Mouse (Mus musculus) kidney, postnatal 4 days (tissue): ENCODE measurements at regions not wholly inside any gene's neighbourhood (a gene's known extent, or its start where the extent isn't known, plus 50 kb on each side); places are given as distances from the start of the nearest gene placed in this dataset.

Source experiments
- DNase-seq, 2 experiments: peaks; one replicate each; pipeline ENCODE4 v3.0.0; 2021; ENCODE audit warnings: mixed read lengths in 2 of 2

DNA sequence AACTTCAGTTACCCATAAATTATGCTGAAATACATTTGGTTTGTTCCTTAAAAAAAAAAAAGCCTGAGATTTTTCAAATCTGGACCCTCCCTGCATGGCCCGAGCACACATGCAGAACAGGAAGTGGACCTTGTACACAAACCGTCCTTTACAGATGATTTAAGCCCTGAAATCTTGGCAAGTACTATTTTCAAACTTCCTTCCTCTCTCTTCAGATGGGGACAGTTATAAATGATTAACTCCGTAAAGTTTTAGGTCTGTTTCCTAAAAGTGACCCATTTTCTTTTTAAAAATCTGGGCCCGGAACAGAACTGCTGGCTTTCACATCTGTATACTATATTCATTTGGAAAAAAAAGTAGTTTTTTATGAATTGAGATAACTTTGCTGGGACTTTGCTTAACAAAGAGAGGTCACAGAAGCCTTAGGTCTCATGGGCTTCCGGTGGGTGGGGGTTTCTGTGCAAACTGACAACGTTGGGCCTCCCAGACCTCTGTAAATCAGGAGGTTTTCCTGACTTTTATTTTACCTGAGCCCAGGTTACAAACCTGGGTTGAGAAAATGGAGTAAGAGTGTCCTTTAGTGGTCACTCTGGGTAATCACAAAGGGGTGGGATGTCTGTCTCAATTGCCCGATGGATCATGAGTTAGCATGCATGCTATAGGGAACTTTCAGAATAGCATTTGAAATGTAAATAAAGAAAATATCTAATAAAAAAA is 368.4 kb downstream of the Ankrd50 start:
- peak; percentile 42 to 54 for DNase-seq

DNA sequence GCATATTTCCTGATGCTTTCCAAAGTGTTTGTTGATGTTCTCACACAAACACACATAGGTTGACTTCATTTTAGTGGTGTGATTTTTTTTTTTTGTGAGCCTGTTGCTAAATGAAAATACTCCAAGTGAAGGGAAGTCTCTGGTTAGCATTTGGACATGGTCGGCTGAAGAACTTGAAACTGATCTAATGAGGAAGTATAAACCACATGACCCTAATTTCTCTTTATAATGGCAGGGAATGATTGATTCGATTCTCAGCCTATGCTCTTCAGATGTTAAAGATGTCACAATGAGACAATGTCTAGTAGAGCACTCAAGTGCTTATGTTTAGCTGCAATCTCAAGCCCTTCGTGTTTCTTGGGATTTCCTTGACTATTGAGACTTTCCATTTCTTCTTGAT is 372.1 kb downstream of the Ankrd50 start:
- DNase-seq: no peak

DNA sequence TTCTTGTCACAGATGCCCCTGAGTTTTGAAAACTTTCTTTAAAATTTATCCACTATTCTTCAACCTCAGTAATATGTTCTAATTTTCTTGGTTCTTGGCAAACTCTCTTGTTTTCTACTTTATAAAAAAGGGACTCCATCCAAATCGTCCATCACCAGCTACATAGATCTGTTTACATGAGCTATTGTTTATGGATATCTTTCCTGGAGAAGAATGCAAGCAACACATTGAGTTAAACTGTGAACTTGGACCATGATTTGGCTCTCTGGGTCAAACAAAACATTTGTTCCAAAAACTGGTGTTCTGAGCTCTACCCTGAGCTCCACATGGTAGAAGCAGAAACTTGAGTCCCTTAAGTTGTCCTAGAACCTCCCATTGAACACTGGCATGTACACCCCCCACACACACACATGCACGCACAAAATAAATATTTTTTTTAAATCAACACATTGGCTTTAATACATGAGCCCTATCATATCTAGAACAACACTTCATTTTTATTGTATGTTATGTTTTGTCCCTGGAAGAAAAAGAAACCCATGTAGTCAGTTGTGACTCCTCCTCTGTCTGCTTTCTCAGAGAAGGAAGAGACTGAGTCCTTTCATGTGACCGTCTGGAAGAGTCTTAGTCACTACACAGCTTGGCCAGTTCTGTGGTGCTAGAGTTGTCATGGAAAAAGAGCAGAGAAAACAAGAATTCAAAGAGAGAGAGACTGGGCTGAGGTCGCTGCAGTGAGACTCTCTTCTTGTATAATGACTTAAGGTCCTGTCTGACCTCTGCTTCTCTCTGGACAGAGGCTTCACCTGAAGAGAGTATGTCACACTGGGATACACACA is 379.4 kb downstream of the Ankrd50 start:
- DNase-seq: no peak

DNA sequence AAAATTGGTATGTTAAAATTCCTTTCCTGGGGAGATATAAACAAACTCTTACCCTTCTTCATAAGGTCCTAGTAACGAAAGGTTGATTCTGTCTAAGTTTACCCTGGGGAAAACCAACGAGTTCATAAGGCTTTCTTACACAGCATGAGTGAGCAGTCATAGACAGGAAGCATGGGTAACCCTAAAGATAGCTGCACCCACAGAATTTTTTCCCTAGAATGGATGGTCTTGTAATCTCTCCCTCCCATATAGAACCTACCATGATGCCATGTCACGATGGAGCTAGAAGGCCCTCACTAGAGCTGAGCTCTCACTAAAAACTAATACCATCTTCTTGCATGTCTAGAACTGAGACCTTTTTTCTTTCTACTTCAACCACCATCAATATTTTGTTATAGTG is 380.1 kb upstream of the Gm5148 start:
- DNase-seq: no peak

DNA sequence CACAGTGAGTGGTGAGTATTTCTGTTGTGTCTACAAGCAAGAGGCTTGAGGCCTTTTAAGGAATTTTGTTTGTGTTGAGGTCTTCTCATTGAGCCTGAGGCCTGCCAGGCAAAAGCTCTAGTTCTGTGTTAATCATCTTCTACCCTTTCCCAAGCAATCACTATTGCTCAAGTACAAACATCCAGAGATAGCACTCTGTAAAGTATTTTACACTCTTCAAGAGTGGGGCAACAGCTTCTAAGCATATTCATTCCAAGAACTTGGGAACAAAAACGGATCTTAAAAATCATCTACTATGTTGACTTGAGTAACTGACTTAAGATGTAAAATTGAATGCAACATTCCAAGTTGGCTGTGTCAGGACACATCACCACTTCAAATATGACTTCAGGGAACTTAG is 378.7 kb upstream of the Gm5148 start:
- no peak for DNase-seq

DNA sequence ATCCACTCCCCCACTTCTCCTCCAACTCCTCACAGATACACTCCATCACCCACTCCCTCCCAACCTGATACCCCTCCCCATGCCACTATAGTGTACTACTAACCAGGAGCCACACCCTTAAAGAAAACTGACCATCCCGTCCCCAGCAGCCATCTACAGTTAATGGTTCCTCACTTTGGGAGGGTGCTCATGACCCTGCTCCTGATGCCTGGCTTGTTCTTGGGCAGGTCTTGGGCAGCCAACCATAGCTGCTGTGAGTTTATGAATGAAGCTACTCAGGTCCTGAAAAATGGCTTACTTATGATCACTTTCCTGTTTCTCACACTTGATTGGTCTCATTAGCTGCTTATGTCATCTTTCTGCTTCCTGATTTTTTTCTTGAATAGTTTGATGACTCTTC is 377.9 kb upstream of the Gm5148 start:
- no peak for DNase-seq

DNA sequence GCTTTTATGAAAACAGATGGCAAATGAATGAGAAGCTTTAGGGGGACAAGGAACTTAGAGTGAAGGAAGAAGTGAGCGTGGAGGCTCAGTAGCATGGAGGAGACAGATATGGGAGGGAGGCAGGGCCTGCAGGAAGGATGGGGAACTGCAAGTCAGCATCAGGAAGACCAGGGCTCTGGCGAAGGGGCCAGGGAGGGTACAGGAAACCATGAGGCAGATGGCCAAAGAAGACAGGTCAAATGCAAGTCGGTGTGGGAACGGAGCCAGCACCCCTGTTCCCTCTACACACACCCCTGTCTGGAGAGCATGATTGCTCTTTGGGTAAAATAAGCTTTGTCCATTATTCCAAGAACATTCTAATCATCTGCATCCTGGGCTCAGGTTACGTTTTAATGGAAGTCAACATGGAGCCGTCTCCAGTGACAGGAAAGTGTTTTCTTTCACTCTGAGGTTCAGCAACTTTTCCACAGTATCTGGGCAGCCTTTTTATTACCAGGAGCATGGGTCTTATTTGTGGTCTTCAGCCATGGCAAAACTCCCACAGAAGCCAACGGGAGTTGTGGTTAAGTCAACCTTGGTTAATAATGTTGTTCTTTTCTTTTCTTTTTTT is 370.2 kb upstream of the Gm5148 start:
- peak; percentile 58 to 68 for DNase-seq

DNA sequence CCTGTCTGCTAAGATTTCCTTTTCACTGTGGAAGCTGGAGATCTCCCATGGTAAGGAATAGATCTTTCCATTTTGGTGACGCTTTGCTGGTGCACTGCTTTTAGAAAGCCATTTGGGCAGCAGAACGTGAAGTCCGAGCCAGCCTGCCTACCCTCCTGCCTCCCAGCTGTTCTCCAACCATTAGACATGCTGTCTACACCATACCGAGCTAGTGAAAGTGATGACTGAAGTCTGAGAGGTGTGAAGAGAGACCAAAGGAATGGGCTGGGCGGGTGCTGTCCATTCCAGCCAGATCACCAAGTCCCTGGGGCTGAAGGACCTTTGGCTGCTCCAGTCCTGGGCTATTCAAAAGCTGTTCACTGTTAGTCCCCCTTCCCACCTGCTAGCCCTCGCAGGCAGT is 360.3 kb upstream of the Gm5148 start:
- DNase-seq: no peak

DNA sequence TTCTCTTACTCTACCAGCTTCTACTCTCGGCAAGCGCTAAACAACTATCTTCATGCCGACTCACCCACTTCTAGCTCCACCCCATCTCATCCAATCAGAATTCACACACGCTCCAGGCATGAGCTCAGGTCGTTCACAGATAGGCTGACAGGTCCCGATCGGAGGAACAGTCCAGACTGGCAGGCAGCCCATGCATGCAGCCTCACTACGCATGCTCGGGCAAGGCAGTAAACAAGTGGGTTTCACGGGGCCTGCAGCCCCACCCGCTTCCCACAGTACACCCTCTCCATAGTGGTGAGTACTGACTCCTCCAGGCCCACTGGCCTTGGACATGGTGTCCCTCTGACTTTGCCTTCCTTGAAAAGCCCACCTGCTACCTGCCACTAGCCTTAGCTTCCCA is 358.1 kb upstream of the Gm5148 start:
- peak; percentile 10 to 14 for DNase-seq

DNA sequence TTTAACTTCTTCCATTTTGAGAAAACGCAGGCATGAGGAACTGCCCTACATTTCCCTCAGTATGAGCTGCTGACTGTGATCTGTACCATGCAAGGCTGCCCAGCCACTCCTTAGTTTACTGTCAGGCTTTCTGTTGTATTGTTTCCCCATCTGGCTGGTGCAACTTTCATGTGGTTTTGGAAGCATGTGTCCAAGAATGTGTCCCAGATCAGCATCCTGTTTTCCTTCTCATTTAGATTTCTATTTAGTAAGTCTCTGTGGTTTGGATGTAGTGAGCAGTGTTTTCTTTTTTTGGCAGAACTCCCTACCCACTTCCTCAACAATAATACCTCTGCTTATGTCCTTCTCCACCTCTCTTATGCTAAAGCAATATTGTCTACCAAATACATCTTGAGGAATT is 352.5 kb upstream of the Gm5148 start:
- no peak for DNase-seq

DNA sequence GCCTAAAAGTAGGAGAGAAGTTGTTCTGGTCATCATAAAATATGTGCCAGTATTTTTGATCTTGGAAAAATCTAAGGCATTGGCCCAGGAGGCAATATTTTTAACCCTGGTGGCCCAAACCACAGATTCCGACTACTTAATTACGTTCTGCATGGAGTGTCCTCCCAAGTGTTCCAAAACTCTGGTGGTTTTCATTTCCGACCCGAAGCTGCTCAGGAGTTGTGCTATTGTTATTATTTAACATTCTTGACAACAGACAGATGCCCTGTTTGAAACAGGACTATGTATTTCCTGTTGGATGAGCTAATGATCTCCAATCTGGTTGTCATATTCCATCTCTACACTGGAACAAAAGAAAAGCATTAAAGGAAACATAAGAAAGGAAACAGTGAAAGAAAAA is 349.7 kb upstream of the Gm5148 start:
- DNase-seq: no peak

DNA sequence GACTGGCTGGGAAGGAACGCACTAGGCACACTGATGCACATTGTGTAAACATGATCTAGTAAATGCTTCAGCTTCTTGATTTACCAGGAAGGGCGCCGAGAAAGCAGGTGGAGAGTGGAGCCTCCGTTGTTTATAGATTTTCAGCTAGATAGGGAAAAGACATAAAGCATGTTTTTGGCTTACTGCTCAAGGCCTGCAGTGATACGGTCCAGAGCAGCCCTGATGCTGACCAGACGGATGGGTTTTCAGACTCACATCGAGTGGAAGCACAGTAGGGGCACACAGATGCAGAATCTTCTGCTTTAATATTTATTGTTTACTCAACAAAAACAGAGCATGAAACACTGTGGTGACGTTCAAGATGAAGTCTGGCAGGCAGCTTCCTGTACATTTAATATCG is 331.3 kb upstream of the Gm5148 start:
- DNase-seq: no peak

DNA sequence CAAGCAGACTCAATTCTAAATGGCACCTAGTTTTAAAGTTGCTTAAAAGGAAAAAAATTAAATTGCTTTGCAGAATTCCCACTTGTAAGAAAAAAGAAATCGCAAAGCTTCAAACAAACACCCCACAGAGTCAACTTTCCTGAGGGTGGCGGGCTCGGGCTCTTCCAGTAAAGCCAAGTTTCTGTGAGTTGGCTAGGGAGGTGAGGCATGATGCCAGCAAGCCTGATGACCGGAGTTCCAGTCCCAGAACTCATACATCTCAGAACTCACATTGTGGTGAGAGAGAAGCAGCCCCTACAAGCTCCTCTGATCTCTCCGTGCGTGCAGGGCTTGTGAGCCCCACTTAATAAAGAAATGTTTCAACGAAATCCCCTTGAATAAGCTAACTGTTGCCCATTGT is 328.7 kb upstream of the Gm5148 start:
- no peak for DNase-seq

DNA sequence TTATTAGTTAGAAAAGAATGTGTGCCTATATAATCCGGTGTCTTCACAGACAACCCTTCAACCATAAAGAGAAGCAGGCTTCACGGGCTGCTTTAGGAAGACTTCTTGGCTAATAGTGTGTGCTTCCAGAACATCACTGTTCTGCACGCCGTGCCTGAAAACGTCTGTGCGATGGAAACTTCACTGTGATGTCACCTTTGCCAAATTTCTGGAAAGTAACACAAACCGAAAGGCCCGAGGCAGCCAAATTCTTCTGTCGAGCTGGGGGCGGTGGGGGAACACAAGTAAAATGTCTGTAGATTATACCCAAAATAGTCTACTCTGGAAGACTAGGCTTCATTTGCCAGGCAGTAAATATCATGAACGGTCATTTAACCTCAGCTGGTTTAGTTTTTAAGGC is 327.5 kb upstream of the Gm5148 start:
- no peak for DNase-seq

DNA sequence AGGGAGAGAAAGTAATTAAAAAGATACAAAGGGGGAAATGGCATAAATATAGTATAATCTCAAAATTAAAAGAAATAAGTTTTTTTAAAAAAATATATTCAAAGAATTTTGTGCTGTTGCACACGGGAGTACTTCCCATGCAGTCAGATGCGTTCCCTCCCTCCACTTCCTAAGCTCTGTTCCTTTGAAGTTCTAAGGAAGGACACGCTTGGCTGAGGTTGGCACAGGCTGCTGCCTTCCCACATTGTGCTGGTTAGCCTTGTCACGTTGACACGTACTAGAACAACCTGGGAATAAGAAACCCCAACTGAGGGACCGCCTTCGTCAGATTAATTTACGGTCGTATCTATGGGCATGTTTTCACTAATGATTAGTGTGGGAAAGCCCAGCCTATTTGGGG is 326.6 kb upstream of the Gm5148 start:
- DNase-seq: peak; percentile 36 to 52

DNA sequence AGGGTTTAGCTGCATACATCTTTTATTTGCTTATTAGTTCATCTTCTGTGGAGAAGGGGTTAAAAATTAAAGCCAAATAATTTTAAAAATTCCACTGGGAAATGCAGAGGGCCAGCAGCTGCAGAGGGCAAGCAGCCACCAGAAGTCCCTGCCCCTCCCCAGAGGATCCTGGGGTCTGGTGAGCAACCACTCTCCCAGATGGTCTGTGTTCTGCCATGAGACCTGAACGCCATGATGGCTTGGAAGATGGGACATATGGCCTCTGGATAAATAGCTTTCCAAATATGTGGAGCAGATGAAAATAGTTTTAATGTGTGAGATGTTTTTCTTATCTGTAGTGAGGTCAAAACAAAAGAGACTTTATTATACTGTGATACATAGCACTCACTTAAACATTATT is 326.1 kb upstream of the Gm5148 start:
- peak; percentile 42 to 46 for DNase-seq

DNA sequence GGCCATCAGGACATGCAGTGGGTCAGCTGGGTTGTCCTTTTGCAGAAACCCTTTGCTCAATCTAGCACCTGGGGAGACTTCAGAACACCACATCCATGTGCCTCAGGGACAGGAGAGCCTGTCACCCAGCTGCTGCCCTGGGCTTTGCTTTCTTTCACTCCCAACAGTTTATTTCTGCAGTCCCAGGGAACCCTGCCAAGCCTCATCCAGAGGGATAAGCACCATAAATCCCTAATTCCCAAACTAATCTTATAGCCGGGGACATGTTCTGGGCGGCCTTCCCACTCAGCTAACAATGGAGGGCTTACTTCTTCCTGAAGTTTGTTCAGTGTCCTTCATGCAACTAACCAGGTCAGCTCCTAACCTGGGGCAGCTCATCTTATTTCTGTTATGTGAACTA is 325.0 kb upstream of the Gm5148 start:
- DNase-seq: peak; percentile 82 to 87

DNA sequence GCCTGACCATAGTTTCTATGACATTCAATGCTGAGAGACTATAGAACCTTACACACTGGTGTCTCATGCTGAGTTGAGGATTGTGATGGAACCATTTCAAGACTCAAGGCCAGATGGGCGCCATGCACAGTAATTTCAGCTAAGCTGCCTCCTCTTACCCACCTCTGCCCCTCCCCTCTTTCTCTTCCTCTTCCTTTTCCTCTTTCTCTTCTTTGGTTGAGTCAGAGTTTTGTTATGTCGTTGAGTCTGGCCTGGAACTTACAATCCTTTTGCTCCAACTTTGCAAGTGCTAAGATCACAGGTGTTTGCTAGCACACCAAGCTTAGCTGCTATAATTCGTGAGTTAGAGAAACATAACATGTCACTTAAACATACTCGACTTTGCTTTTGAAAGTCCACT is 323.2 kb upstream of the Gm5148 start:
- DNase-seq: no peak

DNA sequence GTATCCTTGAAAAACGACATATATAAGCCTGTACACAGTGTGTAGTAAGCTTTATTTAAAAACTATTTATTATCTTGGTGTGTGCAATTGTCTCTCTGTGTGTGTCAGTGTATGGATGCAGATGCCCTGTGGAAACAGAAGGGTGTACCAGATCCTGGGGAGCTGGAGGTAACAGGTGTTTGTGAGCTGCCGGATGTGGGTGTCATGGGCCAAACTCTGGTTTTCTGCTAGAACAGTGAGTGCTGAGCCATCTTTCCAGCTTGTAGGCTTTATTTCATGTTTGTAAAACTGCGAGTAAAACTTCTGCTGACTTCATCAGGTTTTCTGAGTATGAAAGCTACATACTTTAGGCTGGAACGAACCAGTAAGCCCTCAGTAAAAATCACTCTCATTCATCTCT is 322.3 kb upstream of the Gm5148 start:
- no peak for DNase-seq

DNA sequence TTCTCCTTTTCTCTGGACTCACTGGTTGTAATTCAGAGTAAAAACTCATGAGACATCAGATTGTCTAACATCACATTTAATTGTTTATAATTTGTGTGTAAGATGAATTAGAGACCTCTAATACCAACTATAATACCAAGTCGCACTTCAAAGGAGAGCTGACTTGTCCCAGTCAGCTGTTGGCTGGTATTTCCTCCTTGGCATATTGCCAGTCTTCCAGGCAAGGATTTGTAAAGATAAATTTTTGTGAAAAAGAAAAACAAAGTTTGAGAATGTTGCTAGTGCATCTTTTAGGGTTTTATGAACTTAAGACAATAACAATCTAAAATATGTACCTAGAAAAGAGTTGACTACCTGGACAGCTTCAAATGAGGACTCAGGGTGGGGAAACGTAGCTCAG is 321.7 kb upstream of the Gm5148 start:
- DNase-seq: no peak

DNA sequence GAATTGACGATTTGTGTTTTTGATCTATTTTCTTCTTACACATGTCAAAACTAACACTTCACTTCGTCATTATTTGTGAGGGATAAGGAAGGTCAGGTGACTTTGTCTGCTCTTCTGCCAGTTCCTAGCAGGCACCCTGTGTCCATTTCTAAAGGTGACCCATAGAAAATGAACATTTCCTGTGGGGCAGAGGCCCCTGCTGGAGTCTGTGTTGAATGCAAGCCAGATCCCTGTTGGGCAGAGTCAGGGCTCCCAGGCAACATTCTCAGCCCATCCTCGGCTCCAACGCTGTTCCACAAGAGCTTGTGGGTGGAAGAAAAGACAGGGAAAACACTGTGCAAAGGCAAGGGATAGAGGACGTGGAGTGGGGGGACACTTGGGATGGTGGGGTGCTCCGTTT is 321.2 kb upstream of the Gm5148 start:
- DNase-seq: peak; percentile 41 to 54

DNA sequence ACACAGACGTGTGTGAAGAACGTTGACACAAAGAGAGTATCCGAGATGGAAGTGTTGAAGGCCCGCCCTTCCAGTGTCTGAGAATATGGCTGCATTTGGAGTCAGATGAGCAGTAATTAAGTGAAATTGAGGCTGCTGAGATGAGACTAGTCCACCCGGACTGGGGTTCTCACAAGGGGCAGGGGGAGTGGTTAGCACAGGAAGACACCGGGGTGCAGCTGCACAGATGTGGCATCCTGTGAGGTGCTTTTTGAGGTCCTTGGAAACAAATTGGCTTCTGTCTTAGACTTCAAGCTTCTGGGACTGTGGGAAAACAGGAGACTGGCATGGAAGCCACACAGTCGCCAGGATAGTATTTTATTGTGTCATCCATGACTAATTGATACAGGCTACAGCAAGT is 320.0 kb upstream of the Gm5148 start:
- no peak for DNase-seq

DNA sequence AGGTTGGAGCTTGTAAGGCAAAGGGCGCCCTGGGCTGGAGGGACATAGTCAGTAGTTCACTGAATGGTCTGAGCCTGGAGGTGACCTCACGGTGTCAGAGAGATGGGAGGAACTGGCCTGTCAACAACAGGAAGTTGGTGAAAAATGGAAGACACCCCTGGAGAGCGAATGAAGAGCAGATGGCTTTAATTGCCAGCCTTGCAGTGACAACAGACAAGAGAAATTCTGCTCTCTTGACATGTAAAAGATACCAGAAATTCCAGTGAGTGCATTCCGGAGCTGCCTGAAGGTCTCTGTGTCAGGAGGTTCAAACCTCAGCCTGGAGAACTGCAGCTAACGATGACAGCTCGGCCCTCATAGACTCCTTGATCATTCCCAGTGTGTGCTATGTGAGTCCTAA is 318.3 kb upstream of the Gm5148 start:
- DNase-seq: peak; percentile 36 to 64

DNA sequence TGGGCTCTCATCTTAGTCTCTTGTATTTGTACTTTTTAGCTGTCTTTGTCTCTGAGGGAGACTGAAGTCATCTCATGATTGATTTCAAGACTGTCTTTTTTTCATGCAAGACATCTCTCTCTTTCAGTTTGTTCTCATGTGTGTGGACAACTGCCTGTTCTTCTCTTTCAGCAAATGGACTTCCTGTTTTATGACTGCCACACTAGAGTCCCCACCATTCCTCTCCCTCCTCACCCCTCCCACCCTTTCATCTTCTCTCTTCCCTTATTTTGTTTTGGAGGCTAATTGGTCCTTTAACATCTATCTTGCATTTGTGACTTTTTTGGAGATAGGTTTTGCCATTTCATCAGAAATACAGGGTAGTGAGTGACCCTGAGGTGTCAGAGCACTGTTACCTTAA is 311.8 kb upstream of the Gm5148 start:
- DNase-seq: no peak
